Mouse (Mus musculus): ENCODE data around the gene Pnpt1. TPM values are rescaled to one million over a fixed set of nuclear protein-coding genes. Genes with fewer than 3 reads are reported as not detected.

Pnpt1 gene
- polyA plus RNA-seq, 1 experiment from 2014 or later: 41.4 TPM

GRCm38 (mm10) chr11:29172563-29173124 lies 42.1 kb downstream of the Pnpt1 start, which contains the start of gene Ppp4r3b:
Ppp4r3b (plus strand) TSS chr11:29172890.
- Histone ChIP-seq H3K4me2 (replicated peaks; ENCODE audit: low read depth, low read length) (peak within 1 kb of the TSS; percentile 83), H3K9ac (replicated peaks; ENCODE audit: low read depth, low read length) (peak within 1 kb of the TSS; percentile 98), H3K4me3 (ENCODE audit: low read depth, low read length) (peak within 1 kb of the TSS; percentile 98), H3K27me3 (ENCODE audit: control insufficient read depth, insufficient read depth, low read length) (no peaks in the 10 kb centered on the region), H3K9me3 (ENCODE audit: control insufficient read depth, low read depth, low read length) (no peaks in the 10 kb centered on the region), H3K27ac (ENCODE audit: low read length) (peak within 1 kb of the TSS; percentile 88), H3K4me1 (ENCODE audit: control insufficient read depth, insufficient read depth, low read length) (peaks cover 9% of the 10 kb centered on the region; the same call in 1 of the 2 replicates), H3K36me3 (ENCODE audit: control insufficient read depth, insufficient read depth, low read length) (no peaks in the 10 kb centered on the region; the same call in none of the 2 replicates)
- peak; percentile 97 for ATAC-seq (ENCODE audit: insufficient number of reproducible peaks, insufficient read depth, low FRiP score, low read depth)
- 1% methylated on average over 50 of the region's 50 CpGs for WGBS

GRCm38 (mm10) chr11:29173125-29173631 lies 42.6 kb downstream of the Pnpt1 start:
- H3K9ac ChIP-seq (replicated peaks; ENCODE audit: low read depth, low read length): peak overlapping the region; percentile 98
- peak; percentile 78 for ATAC-seq (ENCODE audit: insufficient number of reproducible peaks, insufficient read depth, low FRiP score, low read depth)
- under 1% methylated on average over 38 of the region's 38 CpGs for WGBS
- H3K27ac ChIP-seq (ENCODE audit: low read length): peak overlapping the region; percentile 88
- peak overlapping the region; percentile 76 for H3K4me2 ChIP-seq (replicated peaks; ENCODE audit: low read depth, low read length)
- H3K27me3 ChIP-seq (ENCODE audit: control insufficient read depth, insufficient read depth, low read length): no peaks in the 10 kb centered on the region
- H3K9me3 ChIP-seq (ENCODE audit: control insufficient read depth, low read depth, low read length): no peaks in the 10 kb centered on the region
- H3K4me3 ChIP-seq (ENCODE audit: low read depth, low read length): peak overlapping the region; percentile 98
- H3K4me1 ChIP-seq (ENCODE audit: control insufficient read depth, insufficient read depth, low read length): peaks cover 9% of the 10 kb centered on the region; the same call in 1 of the 2 replicates
- H3K36me3 ChIP-seq (ENCODE audit: control insufficient read depth, insufficient read depth, low read length): no peaks in the 10 kb centered on the region; the same call in none of the 2 replicates

- no peak for ATAC-seq (ENCODE audit: insufficient number of reproducible peaks, insufficient read depth, low FRiP score, low read depth)
- Histone ChIP-seq H3K9me3 (ENCODE audit: control insufficient read depth, low read depth, low read length) (no peaks in the 10 kb centered on the region), H3K4me3 (ENCODE audit: low read depth, low read length) (peak overlapping the region; percentile 98), H3K36me3 (ENCODE audit: control insufficient read depth, insufficient read depth, low read length) (no peaks in the 10 kb centered on the region; the same call in none of the 2 replicates), H3K4me1 (ENCODE audit: control insufficient read depth, insufficient read depth, low read length) (peaks cover 9% of the 10 kb centered on the region; the same call in 1 of the 2 replicates), H3K27ac (ENCODE audit: low read length) (peak overlapping the region; percentile 88; the same call in 1 of the 2 replicates), H3K9ac (replicated peaks; ENCODE audit: low read depth, low read length) (peak overlapping the region; percentile 98), H3K4me2 (replicated peaks; ENCODE audit: low read depth, low read length) (peak overlapping the region; percentile 76), H3K27me3 (ENCODE audit: control insufficient read depth, insufficient read depth, low read length) (no peaks in the 10 kb centered on the region)
- 4% methylated on average over 13 of the region's 13 CpGs for WGBS
Measured at GRCm38 (mm10) chr11:29173706-29174436, 43.3 kb downstream of the Pnpt1 start.

GRCm38 (mm10) chr11:29179319-29179718 lies 48.8 kb downstream of the Pnpt1 start:
- H3K4me2 ChIP-seq (replicated peaks; ENCODE audit: low read depth, low read length): no peak overlapping the region
- no peak overlapping the region for H3K9ac ChIP-seq (replicated peaks; ENCODE audit: low read depth, low read length)
- no peak for ATAC-seq (ENCODE audit: insufficient number of reproducible peaks, insufficient read depth, low FRiP score, low read depth)
- no peaks in the 10 kb centered on the region for H3K9me3 ChIP-seq (ENCODE audit: control insufficient read depth, low read depth, low read length)
- peaks cover 16% of the 10 kb centered on the region for H3K36me3 ChIP-seq (ENCODE audit: control insufficient read depth, insufficient read depth, low read length)
- no peak overlapping the region for H3K27ac ChIP-seq (ENCODE audit: low read length)
- 93% methylated on average over 1 of the region's 1 CpGs for WGBS
- no peak overlapping the region for H3K4me3 ChIP-seq (ENCODE audit: low read depth, low read length)
- no peaks in the 10 kb centered on the region for H3K27me3 ChIP-seq (ENCODE audit: control insufficient read depth, insufficient read depth, low read length)
- no peaks in the 10 kb centered on the region for H3K4me1 ChIP-seq (ENCODE audit: control insufficient read depth, insufficient read depth, low read length)

GRCm38 (mm10) chr11:29180657-29181056 lies 50.1 kb downstream of the Pnpt1 start:
- WGBS: 82% methylated on average over 3 of the region's 3 CpGs
- ATAC-seq (ENCODE audit: insufficient number of reproducible peaks, insufficient read depth, low FRiP score, low read depth): no peak
- no peak overlapping the region for H3K27ac ChIP-seq (ENCODE audit: low read length)

GRCm38 (mm10) chr11:29181751-29182150 lies 51.2 kb downstream of the Pnpt1 start:
- Histone ChIP-seq H3K9ac (replicated peaks; ENCODE audit: low read depth, low read length) (no peak overlapping the region), H3K4me3 (ENCODE audit: low read depth, low read length) (no peak overlapping the region), H3K27ac (ENCODE audit: low read length) (no peak overlapping the region), H3K4me2 (replicated peaks; ENCODE audit: low read depth, low read length) (no peak overlapping the region), H3K4me1 (ENCODE audit: control insufficient read depth, insufficient read depth, low read length) (no peaks in the 10 kb centered on the region), H3K36me3 (ENCODE audit: control insufficient read depth, insufficient read depth, low read length) (peaks cover 28% of the 10 kb centered on the region), H3K27me3 (ENCODE audit: control insufficient read depth, insufficient read depth, low read length) (no peaks in the 10 kb centered on the region), H3K9me3 (ENCODE audit: control insufficient read depth, low read depth, low read length) (no peaks in the 10 kb centered on the region)
- WGBS: 92% methylated on average over 5 of the region's 5 CpGs
- no peak for ATAC-seq (ENCODE audit: insufficient number of reproducible peaks, insufficient read depth, low FRiP score, low read depth)

More at GRCm38 (mm10) chr11:29180657-29181056, 50.1 kb downstream of the Pnpt1 start:
- Histone ChIP-seq H3K9ac (replicated peaks; ENCODE audit: low read depth, low read length) (no peak overlapping the region), H3K4me2 (replicated peaks; ENCODE audit: low read depth, low read length) (no peak overlapping the region), H3K4me3 (ENCODE audit: low read depth, low read length) (no peak overlapping the region), H3K4me1 (ENCODE audit: control insufficient read depth, insufficient read depth, low read length) (no peaks in the 10 kb centered on the region), H3K9me3 (ENCODE audit: control insufficient read depth, low read depth, low read length) (no peaks in the 10 kb centered on the region), H3K27me3 (ENCODE audit: control insufficient read depth, insufficient read depth, low read length) (no peaks in the 10 kb centered on the region), H3K36me3 (ENCODE audit: control insufficient read depth, insufficient read depth, low read length) (peaks cover 17% of the 10 kb centered on the region)

- peaks cover 28% of the 10 kb centered on the region for H3K36me3 ChIP-seq (ENCODE audit: control insufficient read depth, insufficient read depth, low read length)
- WGBS: 81% methylated on average over 2 of the region's 2 CpGs
- H3K9ac ChIP-seq (replicated peaks; ENCODE audit: low read depth, low read length): no peak overlapping the region
- ATAC-seq (ENCODE audit: insufficient number of reproducible peaks, insufficient read depth, low FRiP score, low read depth): no peak
- H3K27ac ChIP-seq (ENCODE audit: low read length): no peak overlapping the region
- H3K4me3 ChIP-seq (ENCODE audit: low read depth, low read length): no peak overlapping the region
- no peaks in the 10 kb centered on the region for H3K4me1 ChIP-seq (ENCODE audit: control insufficient read depth, insufficient read depth, low read length)
- no peaks in the 10 kb centered on the region for H3K9me3 ChIP-seq (ENCODE audit: control insufficient read depth, low read depth, low read length)
- H3K4me2 ChIP-seq (replicated peaks; ENCODE audit: low read depth, low read length): no peak overlapping the region
- H3K27me3 ChIP-seq (ENCODE audit: control insufficient read depth, insufficient read depth, low read length): no peaks in the 10 kb centered on the region
Measured at GRCm38 (mm10) chr11:29188981-29189380, 58.4 kb downstream of the Pnpt1 start.

- no peak overlapping the region for H3K9ac ChIP-seq (replicated peaks; ENCODE audit: low read depth, low read length)
Measured at GRCm38 (mm10) chr11:29203653-29204052, 73.1 kb downstream of the Pnpt1 start.

More at GRCm38 (mm10) chr11:29203653-29204052, 73.1 kb downstream of the Pnpt1 start:
- WGBS: 85% methylated on average over 5 of the region's 5 CpGs
- H3K4me1 ChIP-seq (ENCODE audit: control insufficient read depth, insufficient read depth, low read length): no peaks in the 10 kb centered on the region
- H3K4me3 ChIP-seq (ENCODE audit: low read depth, low read length): no peak overlapping the region
- ATAC-seq (ENCODE audit: insufficient number of reproducible peaks, insufficient read depth, low FRiP score, low read depth): no peak
- H3K27ac ChIP-seq (ENCODE audit: low read length): no peak overlapping the region
- no peak overlapping the region for H3K4me2 ChIP-seq (replicated peaks; ENCODE audit: low read depth, low read length)
- no peaks in the 10 kb centered on the region for H3K9me3 ChIP-seq (ENCODE audit: control insufficient read depth, low read depth, low read length)
- H3K36me3 ChIP-seq (ENCODE audit: control insufficient read depth, insufficient read depth, low read length): peaks cover 39% of the 10 kb centered on the region
- no peaks in the 10 kb centered on the region for H3K27me3 ChIP-seq (ENCODE audit: control insufficient read depth, insufficient read depth, low read length)
